Mouse (Mus musculus): ENCODE data around the gene Ppdpf.
"Not testable (repeated sequence)": the region's sequence is repeated elsewhere in the genome, so short reads cannot be mapped to it uniquely, and the experiment has no call there.

The Ppdpf gene

GRCm38 (mm10) chr2:181159771-181160170 is 27.3 kb upstream of the Ppdpf start:
- DNase-seq = peak; percentile 79

- DNase-seq = peak; percentile 59
Measured at GRCm38 (mm10) chr2:181160821-181161220, 26.2 kb upstream of the Ppdpf start.

- DNase-seq = no peak
Measured at GRCm38 (mm10) chr2:181166469-181166868, 20.6 kb upstream of the Ppdpf start.

- DNase-seq = no peak
Measured at GRCm38 (mm10) chr2:181174646-181175045, 12.4 kb upstream of the Ppdpf start.

GRCm38 (mm10) chr2:181178015-181178414 is 9.0 kb upstream of the Ppdpf start:
- no peak for DNase-seq

- DNase-seq = no peak
Measured at GRCm38 (mm10) chr2:181178471-181178870, 8.6 kb upstream of the Ppdpf start.

GRCm38 (mm10) chr2:181180898-181181297 is 6.1 kb upstream of the Ppdpf start:
- DNase-seq = no peak

- peak; percentile 94 for DNase-seq
Measured at GRCm38 (mm10) chr2:181186635-181187034, 412 bp upstream of the Ppdpf start.

GRCm38 (mm10) chr2:181188681-181189080 is 1.6 kb downstream of the Ppdpf start:
- DNase-seq = no peak

GRCm38 (mm10) chr2:181189321-181189720 is 2.3 kb downstream of the Ppdpf start:
- DNase-seq = no peak

- not testable (repeated sequence) for DNase-seq
Measured at GRCm38 (mm10) chr2:181191385-181191784, 4.3 kb downstream of the Ppdpf start.

- DNase-seq = no peak
Measured at GRCm38 (mm10) chr2:181191936-181192335, 4.9 kb downstream of the Ppdpf start.

- no peak for DNase-seq
Measured at GRCm38 (mm10) chr2:181193044-181193443, 6.0 kb downstream of the Ppdpf start.

- DNase-seq = no peak
Measured at GRCm38 (mm10) chr2:181196628-181197300, 9.7 kb downstream of the Ppdpf start.

- no peak for DNase-seq
Measured at GRCm38 (mm10) chr2:181201606-181202005, 14.6 kb downstream of the Ppdpf start.

- DNase-seq = no peak
Measured at GRCm38 (mm10) chr2:181202422-181202821, 15.4 kb downstream of the Ppdpf start, which contains the start of gene Ptk6. Ptk6 (minus strand) TSS chr2:181202789.

- no peak for DNase-seq
Measured at GRCm38 (mm10) chr2:181202886-181203285, 15.8 kb downstream of the Ppdpf start.

GRCm38 (mm10) chr2:181205678-181206077 is 18.6 kb downstream of the Ppdpf start:
- no peak for DNase-seq

GRCm38 (mm10) chr2:181206118-181206517 is 19.1 kb downstream of the Ppdpf start:
- no peak for DNase-seq

- no peak for DNase-seq
Measured at GRCm38 (mm10) chr2:181212389-181213020, 25.5 kb downstream of the Ppdpf start.

- DNase-seq = no peak
Measured at GRCm38 (mm10) chr2:181213021-181213445, 26.0 kb downstream of the Ppdpf start, which contains the start of gene Srms. Srms (minus strand) TSS chr2:181213185.

- DNase-seq = no peak
Measured at GRCm38 (mm10) chr2:181216037-181216436, 29.0 kb downstream of the Ppdpf start.

GRCm38 (mm10) chr2:181218881-181219485 is 31.9 kb downstream of the Ppdpf start:
- no peak for DNase-seq
